Mouse (Mus musculus) T-helper 1 cell (primary cell): ENCODE measurements around the gene Fstl4.
"Not testable (repeated sequence)": the region's sequence is repeated elsewhere in the genome, so short reads cannot be mapped to it uniquely, and the experiment has no call there.

Source experiments
- in situ Hi-C: fragments of 300-600 bp; cut with MboI, MseI; formaldehyde crosslinking; loops from one replicate; pipeline ENCODE4 v1.15.1; 2025; ENCODE audit warnings: high pct_unique_total_duplicates

The Fstl4 gene

GRCm38 (mm10) chr11:53085858-53086565 lies 321.6 kb downstream of the Fstl4 start:
- in situ Hi-C loops, result no loop called here

- in situ Hi-C loops, result not testable (repeated sequence)
These were observed 323.5 kb downstream of the Fstl4 start for GRCm38 (mm10) chr11:53087896-53088295.

- in situ Hi-C loops, result no loop called here
These were observed 327.2 kb downstream of the Fstl4 start for GRCm38 (mm10) chr11:53091596-53091995.

GRCm38 (mm10) chr11:53096871-53097270 lies 332.4 kb downstream of the Fstl4 start:
- in situ Hi-C loops, result no loop called here

GRCm38 (mm10) chr11:53097331-53097730 lies 332.9 kb downstream of the Fstl4 start:
- in situ Hi-C loops, result no loop called here

- in situ Hi-C loops, result no loop called here
These were observed 333.4 kb downstream of the Fstl4 start for GRCm38 (mm10) chr11:53097870-53098269.

- in situ Hi-C loops, result no loop called here
These were observed 334.4 kb downstream of the Fstl4 start for GRCm38 (mm10) chr11:53098780-53099198.

- in situ Hi-C loops, result no loop called here
These were observed 334.9 kb downstream of the Fstl4 start for GRCm38 (mm10) chr11:53099322-53099721.

- in situ Hi-C loops, result no loop called here
These were observed 337.3 kb downstream of the Fstl4 start for GRCm38 (mm10) chr11:53101732-53102131.

GRCm38 (mm10) chr11:53103601-53104325 lies 339.3 kb downstream of the Fstl4 start:
- in situ Hi-C loops, result no loop called here

GRCm38 (mm10) chr11:53107706-53108105 lies 343.3 kb downstream of the Fstl4 start:
- in situ Hi-C loops, result no loop called here

GRCm38 (mm10) chr11:53108798-53109197 lies 344.4 kb downstream of the Fstl4 start:
- in situ Hi-C loops, result no loop called here

GRCm38 (mm10) chr11:53109701-53110467 lies 345.4 kb downstream of the Fstl4 start:
- in situ Hi-C loops, result no loop called here

- in situ Hi-C loops, result no loop called here
These were observed 351.3 kb downstream of the Fstl4 start for GRCm38 (mm10) chr11:53115711-53116110.

GRCm38 (mm10) chr11:53116356-53116755 lies 351.9 kb downstream of the Fstl4 start:
- in situ Hi-C loops, result no loop called here

GRCm38 (mm10) chr11:53118226-53118965 lies 354.0 kb downstream of the Fstl4 start:
- in situ Hi-C loops, result no loop called here

GRCm38 (mm10) chr11:53119966-53120365 lies 355.5 kb downstream of the Fstl4 start:
- in situ Hi-C loops, result no loop called here

- in situ Hi-C loops, result no loop called here
These were observed 356.8 kb downstream of the Fstl4 start for GRCm38 (mm10) chr11:53121208-53121607.

- in situ Hi-C loops, result no loop called here
These were observed 360.4 kb downstream of the Fstl4 start for GRCm38 (mm10) chr11:53124799-53125198.

GRCm38 (mm10) chr11:53126660-53127059 lies 362.2 kb downstream of the Fstl4 start:
- in situ Hi-C loops, result no loop called here

GRCm38 (mm10) chr11:53128661-53129060 lies 364.2 kb downstream of the Fstl4 start:
- in situ Hi-C loops, result no loop called here
